Mouse (Mus musculus) liver, embryonic 13.5 days (tissue): ENCODE results near the gene Txk. TPM values are rescaled to one million over a fixed set of nuclear protein-coding genes. Genes with fewer than 3 reads are reported as not detected.

ENCODE experiments used
- ATAC-seq: fragments of 200-750 bp; cut with Nextera tagmentation; 2 replicates; pipeline ENCODE4 v1.8.0; 2017; ENCODE audit warnings: low read depth, mild to moderate bottlenecking, moderate number of reproducible peaks, moderate library complexity
- DNase-seq: peaks from one replicate; pipeline ENCODE4 v3.0.0; 2022
- H3K27ac ChIP-seq: fragments of 300-500 bp; sonication (generic); 2 replicates; pipeline ENCODE4 v1.5.1; 2015; ENCODE audit warnings: moderate library complexity, mild to moderate bottlenecking, inconsistent platforms
- H3K27me3 ChIP-seq: fragments of 300-500 bp; sonication (generic); 2 replicates; pipeline ENCODE4 v1.6.1; 2015; ENCODE audit warnings: mild to moderate bottlenecking, inconsistent platforms
- H3K36me3 ChIP-seq: fragments of 300-500 bp; sonication (generic); 2 replicates; pipeline ENCODE4 v1.6.1; 2015; ENCODE audit warnings: mild to moderate bottlenecking, inconsistent platforms
- H3K4me1 ChIP-seq: fragments of 300-500 bp; sonication (generic); replicated peaks from 2 replicates; pipeline ENCODE4 v1.6.1; 2015; ENCODE audit warnings: inconsistent platforms
- H3K4me2 ChIP-seq: fragments of 300-500 bp; sonication (generic); 2 replicates; pipeline ENCODE4 v1.6.1; 2015; ENCODE audit warnings: inconsistent platforms, mild to moderate bottlenecking, moderate library complexity
- H3K4me3 ChIP-seq: fragments of 300-500 bp; sonication (generic); replicated peaks from 2 replicates; pipeline ENCODE4 v1.5.1; 2015; ENCODE audit warnings: mild to moderate bottlenecking, inconsistent platforms
- H3K9ac ChIP-seq: fragments of 300-500 bp; sonication (generic); 2 replicates; pipeline ENCODE4 v1.6.1; 2015; ENCODE audit warnings: mild to moderate bottlenecking, inconsistent platforms
- H3K9me3 ChIP-seq: fragments of 300-500 bp; sonication (generic); replicated peaks from 2 replicates; pipeline ENCODE4 v1.6.1; 2016; ENCODE audit warnings: inconsistent platforms
- WGBS: fragments of 180-500 bp; shearing (Covaris S2); methylation state at CpG from one replicate; pipeline ENCODE4 v1.1.7; 2015; ENCODE audit not compliant: insufficient replicate concordance; 5-methylcytosine and 5-hydroxymethylcytosine counted together
- polyA plus RNA-seq: library from polyadenylated mRNA; unstranded; fragments of >200 nt; fragmentation: Nextera tagmentation; extraction: Ambion mirVana; gene quantifications from 2 replicates; pipeline ENCODE4 v1.2.1, GENCODE M21; 2015

The Txk gene
- polyA plus RNA-seq, 1 experiment from 2014 or later, result not detected

GRCm38 (mm10) chr5:72689556-72689955 is 63.0 kb downstream of the Txk start:
- 82% methylated on average over 7 of the region's 7 CpGs for WGBS
- Histone ChIP-seq H3K27me3 (no peaks in the 10 kb centered on the region), H3K9me3 (no peaks in the 10 kb centered on the region), H3K4me3 (no peak overlapping the region), H3K4me2 (no peak overlapping the region), H3K36me3 (no peaks in the 10 kb centered on the region), H3K27ac (no peak overlapping the region), H3K4me1 (no peaks in the 10 kb centered on the region), H3K9ac (no peak overlapping the region)
- ATAC-seq (no peak), DNase-seq (no peak)

DNA sequence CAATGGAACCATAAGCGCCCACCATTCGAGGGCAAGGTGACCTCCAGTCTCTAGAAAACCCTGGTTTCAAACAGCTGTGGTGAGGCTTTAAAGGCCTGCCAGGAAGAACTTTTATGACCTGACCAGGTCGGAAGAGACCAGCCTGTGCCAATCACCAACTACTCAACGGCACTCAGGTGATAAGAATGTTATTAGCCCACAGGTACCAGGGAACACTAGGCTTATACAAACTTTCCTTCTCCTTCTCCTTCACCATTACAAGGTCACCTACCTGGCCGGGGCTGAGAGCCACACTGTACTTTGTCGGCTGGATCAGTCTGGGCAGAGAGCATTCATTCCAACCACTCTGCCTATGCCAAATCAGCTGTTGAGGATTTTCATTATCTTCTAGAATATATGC is 71.1 kb downstream of the Txk start:
- no peaks in the 10 kb centered on the region for H3K36me3 ChIP-seq
- DNase-seq (no peak), ATAC-seq (no peak)
- no peak overlapping the region for H3K27ac ChIP-seq
- no peak overlapping the region for H3K9ac ChIP-seq
- no peak overlapping the region for H3K4me3 ChIP-seq
- 56% methylated on average over 6 of the region's 6 CpGs for WGBS
- H3K4me1 ChIP-seq, result no peaks in the 10 kb centered on the region
- H3K27me3 ChIP-seq, result no peaks in the 10 kb centered on the region
- no peaks in the 10 kb centered on the region; the same call in 1 of the 2 replicates for H3K9me3 ChIP-seq
- H3K4me2 ChIP-seq, result no peak overlapping the region

DNA sequence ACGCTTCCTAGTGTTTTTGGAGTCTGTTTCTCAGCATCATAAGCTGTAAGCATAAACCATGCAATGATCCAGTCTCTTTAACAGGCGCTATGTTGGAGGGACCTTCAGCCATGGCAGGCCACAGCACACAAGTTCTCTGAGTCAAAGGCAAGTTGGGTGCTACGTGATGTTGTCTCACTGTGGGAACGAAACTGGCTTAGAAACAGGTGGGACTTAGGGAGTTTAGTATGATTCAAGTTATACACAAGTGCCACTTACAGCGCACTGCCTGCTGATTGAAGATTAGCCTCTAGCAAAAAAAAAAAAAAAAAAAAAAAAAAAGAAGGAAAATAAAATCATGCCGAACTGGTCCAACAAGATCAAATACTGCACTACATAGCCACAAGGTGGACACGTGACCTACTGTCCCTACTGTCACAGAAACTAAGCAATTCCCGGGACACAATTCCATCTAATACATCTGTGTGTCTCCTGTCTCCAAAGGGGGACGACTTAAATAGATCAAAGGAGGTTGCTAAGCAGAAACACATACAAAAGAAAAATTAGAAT is 77.5 kb downstream of the Txk start:
- no peak overlapping the region for H3K9ac ChIP-seq
- DNase-seq (no peak), ATAC-seq (no peak)
- H3K4me3 ChIP-seq, result no peak overlapping the region
- H3K27me3 ChIP-seq, result no peaks in the 10 kb centered on the region
- H3K27ac ChIP-seq, result no peak overlapping the region
- 62% methylated on average over 9 of the region's 9 CpGs for WGBS
- H3K36me3 ChIP-seq, result no peaks in the 10 kb centered on the region
- H3K4me1 ChIP-seq, result no peaks in the 10 kb centered on the region
- H3K4me2 ChIP-seq, result no peak overlapping the region
- no peaks in the 10 kb centered on the region for H3K9me3 ChIP-seq

DNA sequence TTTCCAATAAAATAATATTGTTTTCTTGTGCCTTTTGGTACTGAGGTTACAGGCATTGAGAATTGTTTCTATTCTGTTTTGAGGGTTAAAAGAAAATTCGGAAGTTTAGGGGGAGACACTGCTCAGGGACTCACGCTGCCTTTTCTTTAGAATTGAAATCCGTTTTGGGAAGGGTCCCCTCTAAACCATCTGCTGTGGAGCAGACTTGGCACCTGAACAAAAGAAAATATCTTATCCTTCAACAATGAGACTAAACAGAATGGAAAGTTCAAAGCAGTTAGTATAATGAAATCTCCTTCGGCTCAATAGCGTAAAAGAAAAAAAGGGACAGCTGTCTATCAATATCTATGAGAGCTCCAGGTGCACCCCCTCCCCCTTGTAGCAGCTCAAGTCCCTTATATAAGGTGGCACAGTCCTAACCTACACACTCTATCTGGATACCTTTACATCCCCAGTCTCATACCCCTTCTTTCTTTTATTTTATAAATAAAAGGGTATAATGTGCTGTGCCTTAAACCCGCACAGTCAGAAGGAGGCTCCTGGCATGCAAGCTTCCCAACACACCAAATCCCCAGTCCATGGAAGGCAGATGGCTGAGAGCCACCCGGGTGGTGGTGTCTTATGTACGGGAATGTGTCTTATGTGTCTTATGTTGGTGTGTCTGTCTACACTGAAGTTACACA is 81.4 kb downstream of the Txk start:
- Histone ChIP-seq H3K4me1 (no peaks in the 10 kb centered on the region), H3K27ac (no peak overlapping the region), H3K4me3 (no peak overlapping the region), H3K9me3 (no peaks in the 10 kb centered on the region), H3K4me2 (no peak overlapping the region), H3K9ac (no peak overlapping the region), H3K36me3 (no peaks in the 10 kb centered on the region), H3K27me3 (no peaks in the 10 kb centered on the region)
- ATAC-seq (no peak), DNase-seq (no peak)
- WGBS, result 65% methylated on average over 8 of the region's 8 CpGs

- Histone ChIP-seq H3K4me2 (no peak overlapping the region), H3K27ac (no peak overlapping the region), H3K9me3 (no peaks in the 10 kb centered on the region), H3K9ac (no peak overlapping the region), H3K4me1 (0 out of 2 replicates have a peak, but pooled peaks cover 7% of the 10 kb centered on the region), H3K4me3 (no peak overlapping the region), H3K27me3 (no peaks in the 10 kb centered on the region), H3K36me3 (no peaks in the 10 kb centered on the region)
- ATAC-seq, result no peak
- no peak for DNase-seq
- WGBS, result 65% methylated on average over 9 of the region's 9 CpGs
Observed at GRCm38 (mm10) chr5:72668351-72668750, 84.2 kb downstream of the Txk start.

DNA sequence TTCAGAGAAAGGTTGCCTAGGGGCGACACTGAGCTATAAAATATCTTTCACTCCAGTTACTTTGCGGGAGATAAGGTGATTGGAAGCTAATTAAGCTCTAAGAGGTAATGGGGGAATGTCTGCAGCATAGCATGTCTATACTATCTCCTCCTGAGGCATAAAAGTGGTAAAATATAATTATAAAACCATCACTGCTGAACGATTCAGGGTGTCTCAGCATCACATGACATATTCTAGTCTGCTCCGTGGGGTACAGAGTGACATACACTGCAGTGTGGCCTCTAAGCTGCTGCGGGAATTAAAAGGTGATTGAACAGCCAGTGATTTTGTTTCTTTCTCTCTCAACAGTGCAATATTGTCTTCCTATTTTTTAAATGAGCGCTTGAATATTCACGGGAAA is 86.1 kb downstream of the Txk start:
- no peak for DNase-seq
- no peak overlapping the region for H3K4me2 ChIP-seq
- no peak overlapping the region for H3K4me3 ChIP-seq
- no peaks in the 10 kb centered on the region for H3K27me3 ChIP-seq
- no peaks in the 10 kb centered on the region for H3K9me3 ChIP-seq
- no peak for ATAC-seq
- no peak overlapping the region for H3K9ac ChIP-seq
- no peak overlapping the region for H3K27ac ChIP-seq
- WGBS, result 62% methylated on average over 7 of the region's 7 CpGs
- H3K36me3 ChIP-seq, result no peaks in the 10 kb centered on the region
- H3K4me1 ChIP-seq, result peaks cover 10% of the 10 kb centered on the region

- Histone ChIP-seq H3K9me3 (no peaks in the 10 kb centered on the region), H3K4me3 (no peak overlapping the region), H3K9ac (no peak overlapping the region), H3K27ac (no peak overlapping the region), H3K4me2 (no peak overlapping the region), H3K4me1 (peaks cover 21% of the 10 kb centered on the region), H3K36me3 (no peaks in the 10 kb centered on the region), H3K27me3 (no peaks in the 10 kb centered on the region)
- 22% methylated on average over 5 of the region's 5 CpGs for WGBS
- no peak for ATAC-seq
- no peak for DNase-seq
Observed at GRCm38 (mm10) chr5:72665281-72665680, 87.3 kb downstream of the Txk start.

- WGBS, result 27% methylated on average over 3 of the region's 3 CpGs
Observed at GRCm38 (mm10) chr5:72664854-72665253, 87.7 kb downstream of the Txk start.

DNA sequence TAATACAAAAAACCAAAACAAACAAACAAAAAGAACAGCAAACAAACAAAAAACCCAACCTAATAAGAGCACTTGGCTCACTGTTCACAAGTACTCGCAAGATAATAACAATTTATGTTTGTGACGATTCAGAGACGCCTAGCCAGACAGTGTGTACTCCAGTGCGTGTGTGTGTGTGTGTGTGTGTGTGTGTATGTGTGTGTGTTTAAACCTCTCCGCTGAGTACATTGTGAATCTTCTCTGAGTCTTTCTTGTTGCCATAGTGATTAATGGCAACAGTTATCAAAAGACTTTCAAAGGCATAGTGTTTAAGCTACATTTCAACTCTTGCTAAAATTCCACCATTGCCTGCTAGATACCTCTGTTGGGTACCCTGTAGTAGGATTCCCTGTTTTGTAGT is 88.5 kb downstream of the Txk start:
- Histone ChIP-seq H3K9me3 (no peaks in the 10 kb centered on the region), H3K4me1 (peaks cover 21% of the 10 kb centered on the region), H3K9ac (no peak overlapping the region), H3K4me2 (no peak overlapping the region), H3K36me3 (no peaks in the 10 kb centered on the region), H3K27me3 (no peaks in the 10 kb centered on the region), H3K27ac (no peak overlapping the region), H3K4me3 (no peak overlapping the region)
- WGBS, result 76% methylated on average over 5 of the region's 5 CpGs
- DNase-seq (no peak), ATAC-seq (no peak)

More at GRCm38 (mm10) chr5:72664854-72665253, 87.7 kb downstream of the Txk start:
- H3K9me3 ChIP-seq, result no peaks in the 10 kb centered on the region
- H3K4me3 ChIP-seq, result no peak overlapping the region
- no peak overlapping the region for H3K9ac ChIP-seq
- no peaks in the 10 kb centered on the region for H3K36me3 ChIP-seq
- no peaks in the 10 kb centered on the region for H3K27me3 ChIP-seq
- peak; percentile 73 for ATAC-seq
- no peak overlapping the region for H3K27ac ChIP-seq
- H3K4me1 ChIP-seq, result peaks cover 21% of the 10 kb centered on the region
- H3K4me2 ChIP-seq, result no peak overlapping the region
- DNase-seq, result no peak

DNA sequence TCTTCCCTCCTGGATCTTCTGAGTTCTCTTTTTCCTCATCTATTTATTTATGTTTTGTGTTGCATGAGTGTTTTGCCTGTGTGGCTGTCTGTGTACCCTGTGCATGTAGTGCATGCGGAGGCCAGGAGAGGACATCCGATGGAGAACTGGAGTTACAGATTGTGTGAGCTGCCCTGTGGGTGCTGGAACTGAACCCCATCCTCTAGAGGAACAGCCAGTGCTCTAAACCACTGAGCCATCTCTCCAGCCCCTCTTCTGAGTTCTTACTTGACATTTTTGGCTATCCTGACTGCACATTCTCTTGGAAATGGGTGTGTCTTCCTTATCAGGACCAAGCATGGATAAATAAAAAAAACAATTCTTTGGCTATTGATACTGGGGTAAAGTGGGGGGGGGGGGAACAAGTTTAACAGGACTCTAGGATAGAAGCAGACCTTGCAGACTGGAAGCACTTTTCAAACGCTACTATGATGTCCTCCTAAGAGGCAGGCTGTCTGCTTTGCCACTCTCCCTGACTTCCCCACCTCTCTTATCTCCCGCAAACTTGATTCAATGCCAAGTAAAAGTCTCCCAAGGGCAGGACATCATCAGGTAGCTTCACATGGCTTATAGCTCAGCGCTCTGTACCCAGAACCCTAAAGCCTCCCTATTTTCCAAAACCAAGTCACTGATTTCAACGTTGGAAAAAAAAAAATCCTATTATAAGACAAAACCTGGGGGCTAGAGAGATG is 91.4 kb downstream of the Txk start:
- H3K27ac ChIP-seq, result no peak overlapping the region
- no peaks in the 10 kb centered on the region for H3K9me3 ChIP-seq
- no peak overlapping the region for H3K4me3 ChIP-seq
- DNase-seq, result no peak
- 41% methylated on average over 6 of the region's 6 CpGs for WGBS
- H3K4me2 ChIP-seq, result no peak overlapping the region
- peak; percentile 55; the same call in 1 of the 2 replicates for ATAC-seq
- no peak overlapping the region for H3K9ac ChIP-seq
- no peaks in the 10 kb centered on the region for H3K36me3 ChIP-seq
- H3K4me1 ChIP-seq, result peaks cover 21% of the 10 kb centered on the region
- H3K27me3 ChIP-seq, result no peaks in the 10 kb centered on the region

DNA sequence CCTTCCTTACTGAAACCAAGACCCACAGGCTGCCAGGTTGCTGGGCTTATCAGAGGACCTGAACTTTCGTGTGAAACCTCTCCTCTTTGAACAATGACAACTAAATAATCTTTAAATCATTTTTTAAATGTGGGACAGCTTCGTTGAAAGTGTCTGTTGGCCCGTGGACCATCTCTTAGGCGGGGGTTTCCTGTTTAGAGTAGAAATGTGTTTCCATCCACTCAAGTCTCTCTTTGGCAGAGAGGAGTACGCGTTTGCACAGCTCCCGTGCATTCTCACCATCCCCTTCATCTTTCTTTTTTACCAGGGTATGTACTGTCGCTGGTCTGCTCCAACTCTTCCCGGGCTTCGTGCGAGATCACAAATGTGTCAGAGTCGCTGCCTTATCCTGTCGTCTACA is 94.2 kb downstream of the Txk start:
- H3K9ac ChIP-seq, result no peak overlapping the region
- H3K27ac ChIP-seq, result no peak overlapping the region
- no peaks in the 10 kb centered on the region for H3K36me3 ChIP-seq
- no peak overlapping the region for H3K4me2 ChIP-seq
- DNase-seq (no peak), ATAC-seq (no peak)
- H3K4me1 ChIP-seq, result peaks cover 14% of the 10 kb centered on the region
- 71% methylated on average over 13 of the region's 13 CpGs for WGBS
- no peaks in the 10 kb centered on the region for H3K9me3 ChIP-seq
- H3K4me3 ChIP-seq, result no peak overlapping the region
- no peaks in the 10 kb centered on the region for H3K27me3 ChIP-seq
